Mouse (Mus musculus) spleen, adult 2 months (tissue): ENCODE measurements at regions not wholly inside any gene's neighbourhood (a gene's known extent, or its start where the extent isn't known, plus 50 kb on each side); places are given as distances from the start of the nearest gene placed in this dataset.

ENCODE experiments used
- CTCF ChIP-seq: fragments of 200-500 bp; IDR thresholded peaks from 2 replicates; pipeline ENCODE4 v1.5.1; 2011; ENCODE audit warnings: mild to moderate bottlenecking, inconsistent platforms; ENCODE audit not compliant: insufficient read depth, insufficient read length, insufficient replicate concordance; ENCODE audit errors: extremely low read depth
- POLR2A ChIP-seq: fragments of 200-500 bp; IDR thresholded peaks from 2 replicates; pipeline ENCODE4 v1.6.1; 2011; ENCODE audit warnings: low read depth, low read length, inconsistent platforms

- TF ChIP-seq CTCF (no peak), POLR2A (no peak)
Measured at GRCm38 (mm10) chr9:122487001-122487400, 135.6 kb downstream of the Abhd5 start.
